Mouse (Mus musculus): ENCODE measurements around the gene Axl. TPM values are rescaled to one million over a fixed set of nuclear protein-coding genes. Genes with fewer than 3 reads are reported as not detected.

The Axl gene
- polyA plus RNA-seq, 1 experiment = 63.1 TPM

DNA sequence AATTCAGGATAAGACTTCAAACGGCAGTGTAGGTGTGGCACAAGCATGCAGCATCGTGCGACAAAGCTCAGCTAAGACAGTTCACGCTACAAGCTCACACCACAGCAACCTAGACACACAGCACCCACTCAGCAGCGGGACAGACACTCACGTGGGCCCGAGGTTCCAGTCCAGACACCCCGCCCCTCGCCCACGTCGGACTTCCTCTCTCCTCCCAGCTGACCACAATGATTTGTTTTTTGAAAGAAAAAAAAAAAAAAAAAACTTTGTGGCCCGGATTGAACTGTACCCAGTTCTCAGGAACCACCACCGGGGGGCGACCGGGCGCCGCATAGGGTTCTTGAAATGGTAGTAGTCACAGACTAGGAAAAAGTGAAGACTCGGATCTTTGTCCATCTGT, 32.5 kb downstream of the Axl start:
- H3K4me3 ChIP-seq (ENCODE audit: insufficient read depth, low read length) = peak overlapping the region; percentile 51
- peak overlapping the region; percentile 72 for H3K27ac ChIP-seq (ENCODE audit: insufficient read depth, low read depth, low read length)
- H3K4me1 ChIP-seq (ENCODE audit: control insufficient read depth, insufficient read depth, low read length) = peaks cover 14% of the 10 kb centered on the region
- TF ChIP-seq CTCF (IDR thresholded peaks at IDR 0.05; ENCODE audit: low read depth, low read length) = peak; percentile 76
- no peak for TF ChIP-seq POLR2A (IDR thresholded peaks at IDR 0.05; ENCODE audit: borderline replicate concordance, low read depth, low read length)

DNA sequence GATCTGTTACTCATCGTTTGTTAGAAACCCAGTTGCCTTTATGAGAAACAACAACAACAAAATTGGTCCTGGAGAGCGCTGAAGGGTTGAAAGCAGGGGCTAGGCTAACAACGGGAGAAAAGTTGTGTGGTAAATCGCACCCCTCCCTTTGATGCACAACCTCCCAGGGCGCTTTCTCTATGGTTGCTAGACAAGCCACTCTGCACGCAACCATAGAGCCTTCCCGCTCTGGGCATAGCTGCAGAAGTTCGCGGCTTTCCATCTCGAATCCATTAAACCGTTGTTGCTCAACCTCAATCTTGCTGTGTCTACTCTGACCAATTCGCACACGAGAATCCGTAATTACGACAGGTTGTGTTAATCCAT, 33.1 kb downstream of the Axl start:
- no peak for TF ChIP-seq POLR2A (IDR thresholded peaks at IDR 0.05; ENCODE audit: borderline replicate concordance, low read depth, low read length)
- no peak for TF ChIP-seq CTCF (IDR thresholded peaks at IDR 0.05; ENCODE audit: low read depth, low read length)
- Histone ChIP-seq H3K4me1 (ENCODE audit: control insufficient read depth, insufficient read depth, low read length) (peaks cover 14% of the 10 kb centered on the region), H3K4me3 (ENCODE audit: insufficient read depth, low read length) (peak overlapping the region; percentile 51), H3K27ac (ENCODE audit: insufficient read depth, low read depth, low read length) (peak overlapping the region; percentile 72)

DNA sequence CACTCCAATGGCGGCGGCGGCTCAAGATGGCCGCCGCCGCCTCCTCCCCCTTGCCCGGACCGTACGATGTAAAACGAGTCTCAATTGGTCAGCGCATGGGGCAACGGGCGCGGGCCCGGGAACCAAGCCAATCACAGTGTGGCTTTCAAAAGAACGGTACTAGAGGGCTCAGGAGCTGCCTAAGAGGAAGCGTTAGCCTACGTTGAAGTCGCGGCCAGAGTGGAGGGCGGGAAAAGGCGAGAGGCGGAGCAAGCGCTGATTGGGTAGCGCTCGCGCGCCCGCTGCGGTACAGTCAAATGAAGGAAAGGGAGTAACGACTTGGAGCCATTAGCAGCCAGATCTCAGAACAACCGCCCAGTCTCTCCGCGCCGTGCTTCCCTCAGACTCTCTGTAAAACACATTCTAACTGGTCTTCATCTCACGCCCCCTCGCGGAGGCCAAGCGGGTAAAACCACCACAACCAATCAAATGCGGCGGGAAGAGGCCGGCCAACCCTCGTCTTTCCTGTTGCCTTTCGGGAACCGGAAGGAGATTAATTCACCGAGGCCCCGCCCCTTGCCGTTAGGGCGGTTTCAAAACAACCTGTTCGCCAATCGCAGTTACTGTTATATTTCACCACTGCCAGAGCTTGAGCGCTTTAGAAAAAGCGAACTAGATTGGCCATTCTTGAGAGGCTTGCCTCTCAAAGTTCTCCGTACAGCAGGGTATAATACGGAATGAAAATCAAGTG, 33.6 kb downstream of the Axl start, which contains the start of gene Hnrnpul1:
Gene Hnrnpul1 (minus strand): TSS at position 20 of the 730 bp plus-strand sequence.
- H3K4me1 ChIP-seq (ENCODE audit: control insufficient read depth, insufficient read depth, low read length) = peaks cover 14% of the 10 kb centered on the region
- no peak for TF ChIP-seq POLR2A (IDR thresholded peaks at IDR 0.05; ENCODE audit: borderline replicate concordance, low read depth, low read length)
- peak; percentile 23; the same call in 1 of the 2 replicates for TF ChIP-seq CTCF (IDR thresholded peaks at IDR 0.05; ENCODE audit: low read depth, low read length)

DNA sequence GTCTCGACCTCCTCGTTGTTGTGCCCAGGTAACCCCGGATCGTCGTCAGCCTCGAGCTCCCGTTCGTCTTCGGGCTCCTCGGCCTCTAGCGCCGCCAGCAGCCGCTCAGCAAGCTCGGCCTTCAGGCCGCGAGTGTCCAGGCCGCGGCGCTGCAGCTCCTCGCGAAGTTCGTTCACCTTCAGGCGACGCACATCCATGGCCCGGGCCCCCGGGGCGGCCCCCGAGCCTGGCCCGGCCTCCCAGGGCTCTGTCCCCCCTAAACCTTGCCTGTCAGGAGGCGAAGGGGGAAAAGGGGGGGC, 34.1 kb downstream of the Axl start:
- H3K27ac ChIP-seq (ENCODE audit: insufficient read depth, low read depth, low read length) = peak overlapping the region; percentile 92
- H3K4me3 ChIP-seq (ENCODE audit: insufficient read depth, low read length) = peak overlapping the region; percentile 69
- TF ChIP-seq CTCF (IDR thresholded peaks at IDR 0.05; ENCODE audit: low read depth, low read length) (no peak), POLR2A (IDR thresholded peaks at IDR 0.05; ENCODE audit: borderline replicate concordance, low read depth, low read length) (no peak)
- peaks cover 14% of the 10 kb centered on the region for H3K4me1 ChIP-seq (ENCODE audit: control insufficient read depth, insufficient read depth, low read length)

More for the DNA sequence above, 33.6 kb downstream of the Axl start, which contains the start of gene Hnrnpul1:
- peak within 1 kb of the TSS; percentile 92 for H3K27ac ChIP-seq (ENCODE audit: insufficient read depth, low read depth, low read length)
- H3K4me3 ChIP-seq (ENCODE audit: insufficient read depth, low read length) = peak within 1 kb of the TSS; percentile 69

DNA sequence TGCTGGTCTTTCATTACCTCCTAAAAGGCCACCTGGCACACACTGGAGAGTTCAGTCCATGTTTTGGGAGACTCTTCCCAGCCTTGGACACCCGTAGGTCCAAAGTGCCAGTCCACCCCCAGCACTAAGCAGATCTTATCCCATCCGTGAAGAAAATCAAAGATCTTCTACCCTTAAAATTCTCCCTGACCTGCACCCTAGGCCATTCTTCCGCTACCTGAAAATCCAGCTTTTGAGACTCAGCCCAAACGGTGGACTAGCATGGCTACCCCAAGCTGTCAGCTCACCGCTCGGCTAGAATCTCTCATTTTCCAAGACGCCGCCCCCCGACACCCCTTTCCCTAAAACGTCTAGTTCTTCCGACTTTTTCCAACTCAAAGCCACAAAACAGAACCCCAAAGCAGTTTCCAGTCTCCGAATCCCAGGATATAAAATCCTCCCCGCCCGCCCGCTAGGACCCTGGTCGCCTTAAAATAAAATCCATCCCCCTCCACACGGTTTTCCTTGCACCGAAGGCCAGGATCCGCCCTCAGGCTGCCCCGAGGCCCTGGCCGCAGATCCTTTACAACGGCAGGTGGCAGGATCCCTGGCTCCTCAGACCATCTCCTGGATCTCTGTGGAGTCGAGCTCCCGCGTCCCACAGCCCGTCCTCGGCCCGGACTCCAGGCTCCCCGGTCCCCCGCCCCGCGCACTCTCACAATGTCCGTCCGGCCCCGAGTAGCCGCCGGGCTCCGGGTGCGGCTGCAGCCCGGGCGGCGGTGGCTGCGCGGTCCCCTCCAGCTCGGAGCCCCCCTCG, 34.7 kb downstream of the Axl start:
- TF ChIP-seq CTCF (IDR thresholded peaks at IDR 0.05; ENCODE audit: low read depth, low read length) = 0 out of 2 replicates have a peak, but pooled peaks have one; percentile 3
- no peak for TF ChIP-seq POLR2A (IDR thresholded peaks at IDR 0.05; ENCODE audit: borderline replicate concordance, low read depth, low read length)
- H3K4me1 ChIP-seq (ENCODE audit: control insufficient read depth, insufficient read depth, low read length) = peaks cover 14% of the 10 kb centered on the region
- H3K27ac ChIP-seq (ENCODE audit: insufficient read depth, low read depth, low read length) = peak overlapping the region; percentile 92
- peak overlapping the region; percentile 69 for H3K4me3 ChIP-seq (ENCODE audit: insufficient read depth, low read length)

DNA sequence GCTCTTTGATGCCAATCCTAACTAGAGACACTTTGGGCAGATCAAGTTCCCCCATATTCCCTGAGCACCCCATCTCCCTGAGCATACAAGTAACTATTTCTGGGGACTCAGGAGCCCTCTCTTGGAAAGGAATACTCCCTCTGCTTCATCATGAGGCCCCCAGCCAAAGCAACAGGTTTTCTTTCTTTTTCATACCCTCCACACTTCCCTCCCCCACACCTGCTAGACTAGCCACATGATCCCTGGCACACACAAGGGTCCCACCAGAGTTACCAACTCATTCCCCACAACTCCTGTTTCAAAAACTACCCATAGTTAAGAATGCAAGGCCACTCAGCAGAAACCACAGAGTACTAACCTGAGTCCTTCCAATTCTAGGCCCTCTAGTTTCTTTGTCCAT, 35.4 kb downstream of the Axl start:
- Histone ChIP-seq H3K4me3 (ENCODE audit: insufficient read depth, low read length) (peak overlapping the region; percentile 69), H3K4me1 (ENCODE audit: control insufficient read depth, insufficient read depth, low read length) (peaks cover 14% of the 10 kb centered on the region), H3K27ac (ENCODE audit: insufficient read depth, low read depth, low read length) (no peak overlapping the region)
- TF ChIP-seq POLR2A (IDR thresholded peaks at IDR 0.05; ENCODE audit: borderline replicate concordance, low read depth, low read length) (no peak), CTCF (IDR thresholded peaks at IDR 0.05; ENCODE audit: low read depth, low read length) (no peak)

DNA sequence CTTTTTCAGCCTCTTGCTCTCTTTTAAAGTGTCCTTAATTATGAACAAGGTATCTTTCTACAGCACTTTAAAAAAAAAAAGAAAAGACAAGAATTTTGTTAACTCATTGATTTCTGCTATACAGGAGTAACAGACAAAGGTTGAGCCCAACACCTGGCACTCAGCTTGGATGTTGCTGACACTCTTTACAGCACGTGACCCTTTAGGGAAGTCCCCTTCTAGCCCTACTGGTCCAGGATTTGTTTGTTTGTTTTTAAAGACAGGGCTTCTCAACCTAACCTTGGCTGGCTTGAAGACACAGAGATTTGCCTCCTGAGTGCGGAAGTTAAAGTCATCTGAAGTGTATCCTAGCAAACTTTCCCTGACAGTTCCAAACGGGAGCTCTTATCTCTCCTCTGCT, 41.7 kb downstream of the Axl start:
- H3K27ac ChIP-seq (ENCODE audit: insufficient read depth, low read depth, low read length) = no peak overlapping the region
- no peak overlapping the region for H3K4me3 ChIP-seq (ENCODE audit: insufficient read depth, low read length)
- TF ChIP-seq CTCF (IDR thresholded peaks at IDR 0.05; ENCODE audit: low read depth, low read length) (no peak), POLR2A (IDR thresholded peaks at IDR 0.05; ENCODE audit: borderline replicate concordance, low read depth, low read length) (no peak)
- peaks cover 5% of the 10 kb centered on the region for H3K4me1 ChIP-seq (ENCODE audit: control insufficient read depth, insufficient read depth, low read length)

DNA sequence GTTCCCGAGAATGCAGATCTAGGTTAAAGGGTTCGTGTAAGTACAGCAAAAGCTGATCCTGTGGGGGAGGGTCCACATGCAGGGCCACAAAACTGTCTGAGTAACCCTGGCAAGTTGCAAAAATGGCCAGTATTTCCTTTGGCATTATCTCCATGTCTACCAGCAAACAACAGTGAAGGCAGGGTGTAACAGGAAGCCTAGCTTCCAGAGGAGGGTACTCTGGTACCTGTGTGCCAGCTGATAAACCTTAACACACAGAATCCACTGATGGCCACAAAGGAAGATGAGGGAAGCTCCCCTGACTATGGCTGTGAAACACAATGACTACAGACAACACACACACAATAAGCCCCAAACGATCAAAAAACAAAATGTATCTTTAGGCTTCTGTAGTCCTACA, 50.2 kb downstream of the Axl start:
- no peak overlapping the region for H3K27ac ChIP-seq (ENCODE audit: insufficient read depth, low read depth, low read length)
- TF ChIP-seq CTCF (IDR thresholded peaks at IDR 0.05; ENCODE audit: low read depth, low read length) = no peak
- no peak for TF ChIP-seq POLR2A (IDR thresholded peaks at IDR 0.05; ENCODE audit: borderline replicate concordance, low read depth, low read length)
- H3K4me1 ChIP-seq (ENCODE audit: control insufficient read depth, insufficient read depth, low read length) = peaks cover 13% of the 10 kb centered on the region
- H3K4me3 ChIP-seq (ENCODE audit: insufficient read depth, low read length) = no peak overlapping the region

DNA sequence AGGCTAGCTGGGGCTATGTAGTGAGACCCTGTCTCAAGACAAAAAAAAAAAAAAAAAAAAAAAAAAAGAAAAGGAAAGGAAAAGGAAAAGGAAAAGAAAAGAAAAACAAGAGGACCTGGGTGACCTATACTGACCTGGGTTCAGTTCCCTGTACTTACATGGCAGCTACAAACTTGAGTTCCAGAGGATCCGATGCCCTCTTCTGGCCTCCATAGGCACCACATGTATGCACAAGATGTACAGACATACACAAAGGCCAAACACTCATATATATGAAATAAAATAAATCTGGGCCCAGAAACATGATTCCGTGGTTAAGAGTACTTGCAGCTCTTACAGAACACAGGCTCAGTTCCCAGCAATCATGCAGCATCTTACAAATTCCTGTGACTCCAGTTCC, 51.6 kb downstream of the Axl start:
- Histone ChIP-seq H3K4me1 (ENCODE audit: control insufficient read depth, insufficient read depth, low read length) (peaks cover 26% of the 10 kb centered on the region), H3K4me3 (ENCODE audit: insufficient read depth, low read length) (no peak overlapping the region), H3K27ac (ENCODE audit: insufficient read depth, low read depth, low read length) (no peak overlapping the region)
- TF ChIP-seq CTCF (IDR thresholded peaks at IDR 0.05; ENCODE audit: low read depth, low read length) = no peak
- TF ChIP-seq POLR2A (IDR thresholded peaks at IDR 0.05; ENCODE audit: borderline replicate concordance, low read depth, low read length) = no peak

DNA sequence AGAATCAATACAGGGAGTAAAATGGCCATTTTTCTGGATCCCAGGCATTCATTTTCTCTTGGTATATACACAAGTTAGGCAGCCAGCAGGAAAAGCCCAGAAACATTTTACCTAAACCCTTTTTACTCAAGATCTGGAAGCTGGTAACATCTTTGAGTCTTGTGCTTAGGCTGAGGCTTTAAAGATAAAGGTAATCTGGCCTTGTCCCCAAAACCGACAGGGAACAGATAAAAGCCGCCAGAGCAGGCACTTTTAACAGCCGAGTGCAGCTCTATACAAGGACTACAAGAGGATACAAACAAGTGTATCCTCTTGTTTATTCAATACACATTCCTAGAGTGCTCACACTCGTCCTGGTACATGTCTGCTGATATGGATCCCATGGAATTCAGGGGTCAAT, 53.5 kb downstream of the Axl start:
- no peak overlapping the region for H3K4me3 ChIP-seq (ENCODE audit: insufficient read depth, low read length)
- TF ChIP-seq POLR2A (IDR thresholded peaks at IDR 0.05; ENCODE audit: borderline replicate concordance, low read depth, low read length) (no peak), CTCF (IDR thresholded peaks at IDR 0.05; ENCODE audit: low read depth, low read length) (no peak)
- no peak overlapping the region for H3K27ac ChIP-seq (ENCODE audit: insufficient read depth, low read depth, low read length)
- H3K4me1 ChIP-seq (ENCODE audit: control insufficient read depth, insufficient read depth, low read length) = peaks cover 34% of the 10 kb centered on the region

All from bone marrow macrophage, adult 2 months (primary cell).